Mouse (Mus musculus) frontal cortex, postnatal 36 days (tissue): Measurements from ENCODE around the gene Depdc1b.

Source experiments
- DNase-seq, 2 experiments: peaks; one replicate each; pipeline ENCODE4 v3.0.0; 2022; ENCODE audit warnings: low spot score in 2 of 2

The Depdc1b gene

DNA sequence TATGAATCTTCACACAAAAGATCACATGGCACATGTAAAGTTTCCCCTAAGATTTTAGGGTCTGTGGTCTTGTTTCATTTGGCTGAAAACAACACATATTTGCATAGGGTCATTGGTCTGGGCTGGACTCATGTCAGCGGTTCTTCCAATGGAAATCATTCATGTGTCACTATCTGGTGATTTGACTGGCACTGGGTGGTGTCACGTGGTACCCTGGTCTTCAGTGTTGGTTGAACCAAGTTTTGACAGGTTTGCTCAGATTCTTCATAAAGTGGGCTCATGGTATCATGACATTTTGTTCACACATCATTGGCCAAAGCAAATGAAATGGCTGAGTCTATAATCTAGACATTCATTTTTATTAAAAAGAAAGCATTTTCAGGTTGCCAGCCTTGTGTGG is 1.3 kb downstream of the Depdc1b start:
- DNase-seq = no peak

DNA sequence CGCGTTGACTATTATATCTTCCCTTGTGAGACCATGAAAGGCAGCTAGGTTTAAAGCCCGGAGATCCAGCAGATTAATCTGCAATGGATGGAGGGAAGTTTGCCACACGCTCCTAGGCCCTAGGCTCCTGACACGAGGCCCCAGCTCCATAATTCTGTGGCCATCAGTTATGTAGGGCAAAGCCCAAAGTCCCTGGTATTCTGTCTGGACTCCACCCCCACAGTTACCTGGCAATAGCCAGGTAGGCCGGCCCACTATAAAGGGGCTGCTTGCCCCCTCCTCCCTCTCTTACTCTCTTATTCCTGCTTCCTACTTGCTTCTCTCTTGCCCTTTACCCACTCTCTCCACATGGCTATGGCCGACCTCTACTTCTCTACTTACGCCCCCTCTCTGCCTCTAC is 2.9 kb downstream of the Depdc1b start:
- no peak for DNase-seq

GRCm38 (mm10) chr13:108320216-108320615 is 4.1 kb downstream of the Depdc1b start:
- DNase-seq = no peak

DNA sequence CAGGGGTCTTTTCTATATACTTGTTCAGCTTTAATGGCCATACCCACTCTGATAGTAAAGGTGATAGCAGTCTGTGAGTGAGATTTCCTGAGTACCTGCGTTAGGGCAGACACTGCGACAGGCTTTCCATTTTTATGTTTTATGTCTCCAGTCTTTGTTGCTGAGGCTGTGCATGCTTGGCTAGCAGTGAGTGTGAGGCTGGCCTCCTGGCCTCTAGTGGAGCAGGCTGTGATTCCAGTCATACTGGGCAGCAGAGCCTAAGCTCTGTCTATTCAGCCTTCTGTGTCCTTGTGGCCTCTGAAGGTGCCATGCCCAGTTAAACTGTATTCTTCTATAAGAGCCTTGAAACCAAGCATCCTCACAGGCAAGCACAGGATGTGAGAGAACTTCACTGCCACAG is 6.3 kb downstream of the Depdc1b start:
- DNase-seq = no peak

DNA sequence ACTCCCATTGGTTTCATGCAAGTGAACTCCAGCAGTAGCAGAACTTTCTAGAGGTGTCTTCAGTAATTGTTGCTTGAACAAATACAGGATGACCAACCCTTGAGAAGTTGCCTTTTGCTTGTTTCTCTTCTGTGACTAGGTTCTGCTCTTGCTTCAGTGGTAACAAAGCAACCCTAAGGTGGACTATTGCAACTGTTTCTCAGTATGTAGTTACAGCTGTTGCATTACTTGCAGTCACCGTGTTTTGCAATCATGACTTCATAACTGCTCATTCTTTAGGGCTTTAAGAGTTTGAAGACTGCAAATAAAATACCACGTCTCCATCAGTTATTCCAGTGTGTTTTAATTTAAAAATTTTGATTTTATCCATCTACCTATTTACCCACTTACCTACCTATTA is 7.2 kb downstream of the Depdc1b start:
- DNase-seq = no peak

DNA sequence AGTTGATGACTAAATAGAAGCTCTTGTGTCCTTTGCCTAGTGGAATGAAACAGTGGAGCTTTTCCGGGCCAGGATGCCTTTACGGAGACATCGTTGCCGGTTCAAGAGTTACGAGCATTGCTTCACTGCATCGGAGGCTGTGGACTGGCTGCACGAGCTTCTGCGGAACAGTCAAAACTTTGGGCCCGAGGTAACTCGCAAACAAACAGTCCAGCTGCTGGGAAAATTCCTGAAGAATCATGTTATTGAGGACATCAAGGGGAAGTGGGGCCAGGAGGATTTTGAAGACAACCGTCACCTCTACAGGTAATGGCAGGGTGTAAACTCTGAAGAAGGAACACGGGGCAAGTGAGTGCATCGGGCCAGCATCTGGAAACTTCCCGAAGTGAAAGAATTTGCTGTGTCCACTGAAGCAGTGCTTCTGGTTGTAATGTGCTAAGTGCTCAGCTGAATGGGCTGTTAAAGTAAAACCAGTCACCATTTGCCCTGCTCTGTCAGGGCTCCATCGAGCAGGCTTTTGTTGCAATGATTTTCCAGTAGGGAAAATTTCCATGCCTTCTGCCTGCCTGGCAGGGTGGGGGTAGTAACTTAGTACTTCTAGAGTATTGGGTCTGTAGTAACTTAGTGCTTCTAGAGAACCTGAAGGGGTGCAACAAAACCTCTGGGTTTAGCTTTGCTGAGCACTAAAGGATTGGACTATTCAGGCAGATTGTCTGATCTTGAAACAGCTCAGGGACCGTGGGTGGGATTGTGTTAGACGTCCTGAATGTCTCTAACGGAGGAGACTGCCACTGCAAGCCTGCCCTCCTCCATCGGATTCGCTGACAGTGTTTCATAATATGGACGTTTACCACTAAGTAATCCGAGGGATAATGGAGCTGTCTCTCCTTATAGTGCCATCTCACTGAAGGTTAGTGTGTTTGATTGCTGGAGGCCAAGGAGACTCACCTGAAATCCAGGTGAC is 8.0 kb downstream of the Depdc1b start:
- peak in 1 of 2 experiments; percentile 24 for DNase-seq

DNA sequence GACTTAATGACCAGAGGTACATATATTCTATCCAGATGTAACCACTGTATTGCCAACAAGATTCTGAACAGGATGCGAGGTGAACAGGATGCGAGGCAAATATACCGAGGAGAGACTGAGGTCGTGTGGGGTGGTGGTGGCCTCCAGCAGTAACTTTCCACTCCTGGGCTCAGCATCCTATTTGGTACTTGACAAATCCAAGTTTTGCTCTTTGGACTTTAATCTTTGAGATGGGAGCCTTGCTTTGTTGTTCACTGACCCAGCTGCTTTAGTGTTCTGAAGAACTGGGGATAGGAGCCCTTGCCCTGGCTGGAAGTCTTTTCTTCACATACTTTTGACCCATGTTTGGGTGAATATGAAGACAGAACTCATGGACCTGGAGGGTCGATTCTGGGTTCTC is 9.7 kb downstream of the Depdc1b start:
- no peak for DNase-seq

- no peak for DNase-seq
These were observed 10.2 kb downstream of the Depdc1b start for GRCm38 (mm10) chr13:108326351-108326750.

- DNase-seq = no peak
These were observed 10.9 kb downstream of the Depdc1b start for GRCm38 (mm10) chr13:108327047-108327446.

DNA sequence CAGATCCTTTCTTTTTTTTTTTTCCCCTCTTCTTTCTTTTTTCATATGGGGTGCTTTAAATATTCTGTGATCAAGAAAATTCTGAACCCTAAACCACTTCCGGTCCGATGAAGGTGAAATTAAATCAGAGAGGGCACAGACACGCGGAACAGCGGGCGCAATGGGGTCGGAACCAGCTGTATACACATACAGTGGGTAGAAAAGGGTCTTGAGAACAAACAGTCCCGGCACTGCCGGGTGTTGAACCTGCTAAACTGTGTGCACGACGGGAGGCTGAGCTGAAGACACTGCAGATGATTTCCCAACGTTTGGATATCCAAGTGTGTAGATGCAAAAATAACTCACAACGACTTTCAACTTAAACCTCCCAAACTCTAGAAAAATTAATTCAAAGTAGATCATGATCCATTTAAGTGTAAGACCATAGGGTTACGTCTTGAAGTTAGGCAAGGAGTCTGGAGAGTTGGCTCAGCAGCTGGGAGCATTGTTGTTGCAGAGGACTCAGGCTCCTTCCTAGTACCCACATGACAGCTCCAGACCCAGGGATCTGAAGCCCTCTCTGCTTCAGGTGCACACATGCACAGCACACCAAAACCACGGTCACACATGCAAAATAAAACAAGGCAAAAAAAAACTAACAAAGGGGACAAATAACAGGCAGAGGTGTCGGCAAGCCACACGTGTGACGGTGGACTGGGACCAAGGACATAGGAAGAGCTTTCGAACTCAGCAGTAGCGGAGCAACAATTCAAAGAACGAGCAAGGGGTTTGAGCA is 12.5 kb downstream of the Depdc1b start:
- no peak for DNase-seq

DNA sequence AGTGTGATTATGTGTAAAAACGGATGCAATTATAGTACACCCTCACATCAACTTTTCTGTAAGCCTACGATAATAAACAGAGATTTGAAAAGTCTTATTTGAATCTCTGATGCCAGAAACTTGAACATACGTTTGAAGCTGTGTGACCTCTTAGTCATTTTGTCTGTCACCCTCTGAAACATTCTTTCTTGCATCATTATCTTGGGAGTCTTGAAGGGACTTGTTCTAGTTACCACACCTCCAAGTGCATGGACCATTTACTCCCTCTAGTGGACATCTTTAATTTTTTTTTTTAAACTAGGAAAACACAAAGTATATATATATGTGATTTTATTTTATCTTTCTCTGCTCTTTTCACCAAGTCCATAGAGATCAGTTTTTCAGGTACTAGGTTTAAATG is 13.6 kb downstream of the Depdc1b start:
- no peak for DNase-seq

- no peak for DNase-seq
These were observed 19.3 kb downstream of the Depdc1b start for GRCm38 (mm10) chr13:108335257-108336003.

- no peak for DNase-seq
These were observed 20.1 kb downstream of the Depdc1b start for GRCm38 (mm10) chr13:108336192-108336591.

DNA sequence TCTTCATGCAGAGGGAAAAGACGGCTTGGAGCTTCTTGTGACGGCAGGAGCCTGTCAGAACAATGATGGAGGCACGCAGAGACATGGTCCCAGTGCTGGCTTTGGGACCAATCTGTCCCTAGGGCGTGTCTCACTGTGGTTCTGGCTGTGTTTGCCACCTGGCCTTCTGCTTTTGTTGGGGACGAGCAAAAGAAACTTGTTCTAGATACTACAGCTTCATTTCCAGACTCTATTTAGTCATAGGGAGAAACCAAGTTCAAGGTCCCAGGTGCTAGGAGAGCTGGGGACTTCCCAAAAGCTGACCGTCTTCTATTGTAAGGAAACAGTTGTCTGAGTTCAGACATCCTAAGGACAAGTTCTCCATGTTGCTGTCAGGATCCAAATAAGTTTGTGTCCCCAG is 21.2 kb downstream of the Depdc1b start:
- no peak for DNase-seq

- DNase-seq = no peak
These were observed 22.1 kb downstream of the Depdc1b start for GRCm38 (mm10) chr13:108338076-108338836.

- no peak for DNase-seq
These were observed 23.9 kb downstream of the Depdc1b start for GRCm38 (mm10) chr13:108339907-108340596.

- DNase-seq = no peak
These were observed 25.5 kb downstream of the Depdc1b start for GRCm38 (mm10) chr13:108341585-108341984.

- DNase-seq = no peak
These were observed 29.6 kb downstream of the Depdc1b start for GRCm38 (mm10) chr13:108345756-108346155.

- peak; percentile 46 to 55 for DNase-seq
These were observed 30.9 kb downstream of the Depdc1b start for GRCm38 (mm10) chr13:108347016-108347415.

GRCm38 (mm10) chr13:108349624-108350023 is 33.5 kb downstream of the Depdc1b start:
- DNase-seq = peak; percentile 19 to 40

DNA sequence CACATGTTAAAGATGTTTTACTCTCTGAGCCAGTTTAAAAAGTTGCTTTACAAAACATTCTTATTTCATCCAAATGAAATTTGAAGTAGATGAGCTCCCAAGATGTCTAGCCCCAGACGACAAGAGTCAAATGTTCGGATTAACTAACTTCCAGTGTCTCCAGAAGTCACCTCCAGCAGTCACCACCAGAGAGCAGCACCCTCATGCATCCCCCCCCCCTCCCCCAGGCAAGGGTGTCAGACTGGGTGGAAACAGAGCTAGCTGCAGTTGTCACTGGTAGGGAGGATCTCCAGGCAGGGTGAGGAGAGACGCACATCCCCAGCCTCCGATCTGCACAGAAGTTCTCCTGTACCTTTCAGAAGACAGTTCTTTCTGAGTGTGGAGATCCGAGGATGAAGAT is 37.6 kb downstream of the Depdc1b start:
- no peak for DNase-seq
